Mouse (Mus musculus) ovary, postnatal 14 days (tissue): ENCODE data around the gene Nfasc.

ENCODE experiments used
- DNase-seq: peaks from one replicate; pipeline ENCODE4 v3.0.0; 2022; ENCODE audit warnings: low spot score

The Nfasc gene

GRCm38 (mm10) chr1:132732307-132732706, 9.3 kb downstream of the Nfasc start:
- DNase-seq = no peak

GRCm38 (mm10) chr1:132727548-132727947, 14.0 kb downstream of the Nfasc start:
- no peak for DNase-seq

GRCm38 (mm10) chr1:132722362-132722761, 19.2 kb downstream of the Nfasc start:
- no peak for DNase-seq

- no peak for DNase-seq
Observed at GRCm38 (mm10) chr1:132721266-132721665, 20.3 kb downstream of the Nfasc start.

- DNase-seq = no peak
Observed at GRCm38 (mm10) chr1:132718225-132718624, 23.4 kb downstream of the Nfasc start.

GRCm38 (mm10) chr1:132715044-132715443, 26.6 kb downstream of the Nfasc start:
- no peak for DNase-seq

GRCm38 (mm10) chr1:132709419-132709818, 32.2 kb downstream of the Nfasc start:
- DNase-seq = no peak

GRCm38 (mm10) chr1:132707301-132707700, 34.3 kb downstream of the Nfasc start:
- no peak for DNase-seq

- DNase-seq = no peak
Observed at GRCm38 (mm10) chr1:132703467-132703866, 38.1 kb downstream of the Nfasc start.

GRCm38 (mm10) chr1:132696926-132697325, 44.7 kb downstream of the Nfasc start:
- DNase-seq = no peak

GRCm38 (mm10) chr1:132696232-132696631, 45.4 kb downstream of the Nfasc start:
- no peak for DNase-seq

GRCm38 (mm10) chr1:132694007-132694406, 47.6 kb downstream of the Nfasc start:
- DNase-seq = no peak

GRCm38 (mm10) chr1:132689181-132689580, 52.4 kb downstream of the Nfasc start:
- no peak for DNase-seq

GRCm38 (mm10) chr1:132678935-132679334, 62.7 kb downstream of the Nfasc start:
- no peak for DNase-seq

GRCm38 (mm10) chr1:132678076-132678475, 63.5 kb downstream of the Nfasc start:
- no peak for DNase-seq

GRCm38 (mm10) chr1:132672704-132673103, 68.9 kb downstream of the Nfasc start:
- DNase-seq = no peak

- DNase-seq = no peak
Observed at GRCm38 (mm10) chr1:132669200-132669599, 72.4 kb downstream of the Nfasc start.

- no peak for DNase-seq
Observed at GRCm38 (mm10) chr1:132660354-132660753, 81.2 kb downstream of the Nfasc start.

- no peak for DNase-seq
Observed at GRCm38 (mm10) chr1:132659604-132660003, 82.0 kb downstream of the Nfasc start.

GRCm38 (mm10) chr1:132655611-132656010, 86.0 kb downstream of the Nfasc start:
- no peak for DNase-seq

- no peak for DNase-seq
Observed at GRCm38 (mm10) chr1:132654769-132655168, 86.8 kb downstream of the Nfasc start.

GRCm38 (mm10) chr1:132653841-132654457, 87.6 kb downstream of the Nfasc start:
- DNase-seq = no peak

GRCm38 (mm10) chr1:132653161-132653560, 88.4 kb downstream of the Nfasc start:
- no peak for DNase-seq

- no peak for DNase-seq
Observed at GRCm38 (mm10) chr1:132650680-132651079, 90.9 kb downstream of the Nfasc start.
